Mouse (Mus musculus): ENCODE data around the gene Rarres2. TPM values are rescaled to one million over a fixed set of nuclear protein-coding genes. Genes with fewer than 3 reads are reported as not detected.

Gene Rarres2
- total and polyA plus RNA-seq, 3 experiments: 0.72 TPM; not detected in 2

DNA sequence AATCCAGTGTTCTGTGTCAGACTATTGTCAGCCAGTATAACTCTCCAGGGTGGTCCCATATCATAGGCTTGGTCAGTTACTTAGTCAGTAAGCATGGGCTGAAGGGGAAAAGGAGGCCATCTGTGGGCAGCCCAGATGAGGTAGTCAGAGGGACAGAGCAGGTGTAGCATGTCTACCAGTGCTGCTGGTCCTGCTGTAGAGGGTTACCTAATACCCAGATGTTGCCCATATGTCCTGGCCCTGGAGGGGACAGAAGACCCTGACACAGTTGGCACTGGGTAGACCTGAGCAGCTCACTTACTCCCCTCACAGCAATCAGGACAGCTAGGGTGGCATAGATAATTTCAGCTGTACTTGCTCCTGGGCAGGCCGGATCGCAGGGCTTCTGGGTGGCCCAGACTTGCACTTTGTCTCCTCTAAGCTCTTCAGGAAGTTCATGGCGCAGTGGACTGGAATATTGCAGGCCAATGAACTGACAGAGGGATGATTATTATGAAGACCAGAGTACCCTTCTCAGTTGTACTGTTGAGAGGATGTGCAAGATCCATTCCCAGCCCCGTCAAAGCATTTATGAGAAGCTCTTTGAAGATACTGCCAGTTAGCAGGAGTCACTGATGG lies 6.8 kb downstream of the Rarres2 start:
- H3K27me3 ChIP-seq (replicated peaks): no peaks in the 10 kb centered on the region
- no peak overlapping the region for H3K4me2 ChIP-seq (ENCODE audit: insufficient read depth, low read depth, poor library complexity, severe bottlenecking)
- no peaks in the 10 kb centered on the region for H3K79me2 ChIP-seq (replicated peaks; ENCODE audit: control insufficient read depth, extremely low read depth, insufficient read depth, poor library complexity, severe bottlenecking)
- peaks cover 4% of the 10 kb centered on the region for H3K9me3 ChIP-seq (replicated peaks; ENCODE audit: low read length)
- in situ Hi-C loops (cut with MboI; ENCODE audit: low pct_ligation_motif_present, low pct_unique_long_range_greater_than_20kb, low sequenced_read_pairs) (no loop called here), dilution Hi-C loops (cut with MboI; ENCODE audit: extremely low pct_ligation_motif_present, extremely low pct_unique_long_range_greater_than_20kb, low sequenced_read_pairs) (no loop called here)
- H3K4me3 ChIP-seq (replicated peaks in 1 of 3; ENCODE audit: low read depth in 2 of 3, low read length in 2 of 3, poor library complexity in 1 of 3): no peak overlapping the region
- H3K27ac ChIP-seq (ENCODE audit: insufficient read depth, low read depth): no peak overlapping the region
- H3K9ac ChIP-seq (ENCODE audit: insufficient read depth, low read depth): no peak overlapping the region
- no peak for DNase-seq (ENCODE audit: extremely low read depth)
- H3K4me1 ChIP-seq (ENCODE audit: control insufficient read depth in 1 of 2, insufficient read depth in 2 of 2): peaks cover 0 to 4% of the 10 kb centered on the region in 2 experiments; a peak in 1 of 4 replicates
- peaks cover 3 to 43% of the 10 kb centered on the region in 2 experiments for H3K36me3 ChIP-seq (replicated peaks in 1 of 2; ENCODE audit: control insufficient read depth in 1 of 2, insufficient read depth in 1 of 2, low read length in 1 of 2)
- TF ChIP-seq CHD1 (IDR thresholded peaks at IDR 0.05; ENCODE audit: low read depth, low read length): no peak
- TF ChIP-seq MAX (IDR thresholded peaks at IDR 0.05; ENCODE audit: low read length): no peak
- TF ChIP-seq E2F4 (IDR thresholded peaks at IDR 0.05; ENCODE audit: insufficient replicate concordance, low read depth, low read length): no peak
- no peak for TF ChIP-seq POLR2A (IDR thresholded peaks at IDR 0.05; ENCODE audit: low read depth, low read length)
- no peak for TF ChIP-seq ZKSCAN1 (IDR thresholded peaks at IDR 0.05; ENCODE audit: borderline replicate concordance, low read depth, low read length)
- no peak for TF ChIP-seq JUND (conservative IDR thresholded peaks at IDR 0.05; ENCODE audit: low read depth, low read length)
- no peak for TF ChIP-seq POLR2AphosphoS2 (IDR thresholded peaks at IDR 0.05; ENCODE audit: low read depth, low read length)
- no peak for TF ChIP-seq TCF12 (IDR thresholded peaks at IDR 0.05; ENCODE audit: low read depth, low read length)
- TF ChIP-seq ELF1 (IDR thresholded peaks at IDR 0.05; ENCODE audit: low read depth, low read length): no peak

DNA sequence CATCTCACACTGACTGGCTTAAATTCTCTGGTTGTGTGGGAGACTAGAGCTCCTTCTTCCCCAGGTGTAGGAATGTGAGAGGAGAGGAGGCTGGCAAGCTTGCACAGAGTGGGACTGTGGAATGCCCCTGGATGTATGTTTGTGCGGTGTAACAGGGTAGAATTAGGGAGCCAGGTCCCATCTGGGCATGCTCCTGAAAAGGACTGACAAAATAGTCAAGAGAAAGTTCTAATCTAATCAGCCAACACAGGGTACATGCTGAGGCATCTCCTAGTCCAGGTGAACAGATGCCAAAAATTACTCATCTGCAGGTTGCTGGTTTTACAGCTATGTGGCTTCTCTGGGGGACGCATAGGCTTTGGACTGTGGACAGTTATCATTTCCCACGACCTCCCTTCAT lies 16.6 kb downstream of the Rarres2 start:
- Histone ChIP-seq H3K4me3 (replicated peaks in 1 of 3; ENCODE audit: low read depth in 2 of 3, low read length in 2 of 3, poor library complexity in 1 of 3) (no peak overlapping the region), H3K4me2 (ENCODE audit: insufficient read depth, low read depth, poor library complexity, severe bottlenecking) (no peak overlapping the region; the same call in 1 of the 2 replicates)

DNA sequence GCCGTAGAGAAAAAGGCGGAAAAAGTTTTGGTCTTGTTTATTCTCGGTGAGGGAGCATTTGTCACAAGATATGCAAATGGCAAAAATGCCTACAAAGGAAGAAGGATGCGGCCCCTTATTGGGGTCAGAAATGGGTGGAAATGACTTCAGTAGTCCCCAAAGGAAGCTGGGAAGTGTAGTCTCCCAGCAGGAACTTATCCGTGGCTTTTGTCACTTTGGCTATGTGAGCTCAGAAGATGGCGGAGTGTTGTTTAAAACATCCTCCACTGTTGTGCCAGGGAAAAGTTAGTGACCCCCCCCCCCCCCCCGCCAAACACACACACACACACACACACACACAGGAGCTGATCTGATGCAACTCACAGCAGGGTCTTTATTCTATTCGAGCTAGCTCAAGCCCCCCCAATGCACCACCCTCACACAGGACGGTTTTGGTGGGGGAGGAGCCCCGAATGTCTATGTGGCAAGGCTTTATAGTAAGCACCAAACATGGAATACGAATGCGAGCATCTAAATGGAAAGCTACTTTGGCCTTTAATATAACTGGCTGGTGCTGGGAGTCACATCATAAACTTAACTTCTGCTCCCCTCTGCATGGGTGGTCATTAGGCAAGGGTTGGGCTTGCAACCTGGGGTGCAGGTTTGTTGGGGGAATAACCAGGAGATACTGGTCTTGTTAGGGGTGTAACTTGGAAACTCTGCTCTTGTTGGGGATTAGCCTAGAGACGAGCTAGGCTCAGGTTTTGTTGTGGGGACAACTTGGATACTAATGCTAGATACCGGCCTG lies 17.3 kb downstream of the Rarres2 start:
- in situ Hi-C loops (cut with MboI; ENCODE audit: low pct_ligation_motif_present, low pct_unique_long_range_greater_than_20kb, low sequenced_read_pairs): loop anchor here (5.0 kb wide), 1 partner anchor 72 kb away; the partner anchor contains the start of gene AI854703
- TF ChIP-seq IRF4 (IDR thresholded peaks at IDR 0.05; ENCODE audit: low read depth, low read length) (no peak), HCFC1 (IDR thresholded peaks at IDR 0.05; ENCODE audit: low read depth, low read length) (peak; percentile 74)
- Histone ChIP-seq H3K27me3 (replicated peaks) (peaks cover 23% of the 10 kb centered on the region), H3K4me2 (ENCODE audit: insufficient read depth, low read depth, poor library complexity, severe bottlenecking) (peak overlapping the region; percentile 77), H3K9me3 (replicated peaks; ENCODE audit: low read length) (no peaks in the 10 kb centered on the region), H3K27ac (ENCODE audit: insufficient read depth, low read depth) (peak overlapping the region; percentile 45; the same call in 1 of the 2 replicates), H3K9ac (ENCODE audit: insufficient read depth, low read depth) (peak overlapping the region; percentile 76), H3K36me3 (replicated peaks in 1 of 2; ENCODE audit: control insufficient read depth in 1 of 2, insufficient read depth in 1 of 2, low read length in 1 of 2) (peaks cover 0 to 13% of the 10 kb centered on the region in 2 experiments), H3K79me2 (replicated peaks; ENCODE audit: control insufficient read depth, extremely low read depth, insufficient read depth, poor library complexity, severe bottlenecking) (no peaks in the 10 kb centered on the region), H3K4me1 (ENCODE audit: control insufficient read depth in 1 of 2, insufficient read depth in 2 of 2) (peaks cover 4 to 14% of the 10 kb centered on the region in 2 experiments), H3K4me3 (replicated peaks in 1 of 3; ENCODE audit: low read depth in 2 of 3, low read length in 2 of 3, poor library complexity in 1 of 3) (peak overlapping the region; percentile 63 to 87 (median 63))
- dilution Hi-C loops (cut with MboI; ENCODE audit: extremely low pct_ligation_motif_present, extremely low pct_unique_long_range_greater_than_20kb, low sequenced_read_pairs): no loop called here
- peak; percentile 65 for DNase-seq (ENCODE audit: extremely low read depth)

More for the DNA sequence above, 16.6 kb downstream of the Rarres2 start:
- Histone ChIP-seq H3K36me3 (replicated peaks in 1 of 2; ENCODE audit: control insufficient read depth in 1 of 2, insufficient read depth in 1 of 2, low read length in 1 of 2) (peaks cover 0 to 16% of the 10 kb centered on the region in 2 experiments), H3K4me1 (ENCODE audit: control insufficient read depth in 1 of 2, insufficient read depth in 2 of 2) (peaks cover 4 to 14% of the 10 kb centered on the region in 2 experiments), H3K27ac (ENCODE audit: insufficient read depth, low read depth) (no peak overlapping the region), H3K27me3 (replicated peaks) (peaks cover 17% of the 10 kb centered on the region), H3K9ac (ENCODE audit: insufficient read depth, low read depth) (no peak overlapping the region), H3K79me2 (replicated peaks; ENCODE audit: control insufficient read depth, extremely low read depth, insufficient read depth, poor library complexity, severe bottlenecking) (no peaks in the 10 kb centered on the region), H3K9me3 (replicated peaks; ENCODE audit: low read length) (no peaks in the 10 kb centered on the region)
- in situ Hi-C loops (cut with MboI; ENCODE audit: low pct_ligation_motif_present, low pct_unique_long_range_greater_than_20kb, low sequenced_read_pairs): loop anchor here (5.0 kb wide), 1 partner anchor 71 kb away; the partner anchor contains the start of gene AI854703
- dilution Hi-C loops (cut with MboI; ENCODE audit: extremely low pct_ligation_motif_present, extremely low pct_unique_long_range_greater_than_20kb, low sequenced_read_pairs): no loop called here
- no peak for TF ChIP-seq KAT2A (IDR thresholded peaks at IDR 0.05; ENCODE audit: insufficient replicate concordance, low read length)
- TF ChIP-seq MYC (IDR thresholded peaks at IDR 0.05; ENCODE audit: low read depth, low read length): no peak
- TF ChIP-seq MXI1 (IDR thresholded peaks at IDR 0.05; ENCODE audit: low read depth, low read length): no peak
- no peak for DNase-seq (ENCODE audit: extremely low read depth)

All from CH12.LX (cell line).